Mouse (Mus musculus) thymus, adult 2 months (tissue): ENCODE measurements around the gene Btbd19. TPM values are rescaled to one million over a fixed set of nuclear protein-coding genes. Genes with fewer than 3 reads are reported as not detected.

Experiments
- DNase-seq: peaks from one replicate; pipeline ENCODE4 v3.0.0; 2021
- H3K27ac ChIP-seq: fragments of 200-500 bp; 2 replicates; pipeline ENCODE4 v1.5.1; 2012; ENCODE audit warnings: low read length, control low read depth; ENCODE audit not compliant: control insufficient read depth, insufficient read depth
- H3K27me3 ChIP-seq: fragments of 200-500 bp; 2 replicates; pipeline ENCODE4 v1.6.1; 2012; ENCODE audit warnings: mild to moderate bottlenecking, low read length, moderate library complexity, mixed read lengths; ENCODE audit not compliant: control insufficient read depth, insufficient read depth
- H3K36me3 ChIP-seq: fragments of 200-500 bp; 2 replicates; pipeline ENCODE4 v1.6.1; 2012; ENCODE audit warnings: mild to moderate bottlenecking, low read length, moderate library complexity; ENCODE audit not compliant: control insufficient read depth, insufficient read depth
- H3K4me1 ChIP-seq: fragments of 200-500 bp; replicated peaks from 2 replicates; pipeline ENCODE4 v1.6.1; 2012; ENCODE audit warnings: low read length; ENCODE audit not compliant: control insufficient read depth, insufficient read depth
- H3K4me3 ChIP-seq: fragments of 200-500 bp; 2 replicates; pipeline ENCODE4 v1.5.1; 2012; ENCODE audit warnings: mild to moderate bottlenecking, low read length, control low read depth, moderate library complexity; ENCODE audit not compliant: control insufficient read depth, insufficient read depth
- CTCF ChIP-seq: fragments of 200-500 bp; IDR thresholded peaks from 2 replicates; pipeline ENCODE4 v1.5.1; 2012; ENCODE audit warnings: mild to moderate bottlenecking, control low read depth, low read length, moderate library complexity, borderline replicate concordance; ENCODE audit not compliant: control insufficient read depth, poor library complexity, insufficient read depth; ENCODE audit errors: extremely low read depth
- POLR2A ChIP-seq: fragments of 200-500 bp; IDR thresholded peaks from 2 replicates; pipeline ENCODE4 v1.6.1; 2012; ENCODE audit warnings: mild to moderate bottlenecking, low read length, control low read depth, moderate library complexity; ENCODE audit not compliant: control insufficient read depth, poor library complexity, insufficient read depth; ENCODE audit errors: extremely low read depth
- WGBS: fragments of 180-500 bp; shearing (Covaris S2); methylation state at CpG from one replicate; pipeline ENCODE4 v1.1.7; 2018; 5-methylcytosine and 5-hydroxymethylcytosine counted together
- polyA plus RNA-seq: library from polyadenylated mRNA; depleted of rRNA; stranded (reverse); fragments of >200 nt; gene quantifications from 2 replicates; pipeline ENCODE4 v1.2.3, GENCODE M21; 2012; rRNA removed

The Btbd19 gene
- polyA plus RNA-seq: 18.6 and 20.3 TPM in 2 replicates

DNA sequence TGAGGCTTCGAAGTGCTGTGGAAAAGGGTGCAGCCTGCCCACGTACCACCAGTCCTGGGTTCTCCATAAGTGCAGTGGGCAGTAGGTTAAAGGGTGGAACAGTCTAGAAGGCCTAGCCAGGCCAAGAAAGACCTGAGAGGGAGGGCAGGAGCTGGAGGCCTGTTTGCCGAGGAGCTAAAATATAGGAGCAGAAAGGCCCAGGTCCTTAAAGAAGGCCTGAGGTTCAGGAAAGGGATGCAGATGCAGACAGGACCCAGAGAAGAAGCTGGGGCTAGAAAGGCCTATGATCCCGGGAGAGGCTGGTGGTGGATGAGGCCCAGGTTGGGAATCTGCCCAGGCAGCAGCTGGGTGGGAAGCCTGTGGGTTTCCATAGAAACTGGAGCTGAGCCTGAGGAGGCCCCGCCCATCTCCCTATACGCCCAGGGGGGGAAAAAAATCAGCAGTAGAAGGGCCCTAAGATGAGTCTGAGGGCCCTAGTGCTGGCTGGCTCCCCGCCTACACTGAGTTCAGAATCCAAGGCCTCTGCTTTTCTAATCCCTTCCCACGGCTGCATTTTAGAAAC, at the start of gene Btbd19:
Btbd19 (minus strand) TSS at position 378 of the 562 bp plus-strand sequence.
- WGBS: 67% methylated on average over 8 of the region's 8 CpGs
- TF ChIP-seq POLR2A (no peak), CTCF (no peak)
- Histone ChIP-seq H3K27me3 (no peaks in the 10 kb centered on the region), H3K27ac (peak within 1 kb of the TSS; percentile 86), H3K4me3 (no peak within 1 kb of the TSS), H3K4me1 (peaks cover 30% of the 10 kb centered on the region), H3K36me3 (no peaks in the 10 kb centered on the region)
- no peak for DNase-seq

DNA sequence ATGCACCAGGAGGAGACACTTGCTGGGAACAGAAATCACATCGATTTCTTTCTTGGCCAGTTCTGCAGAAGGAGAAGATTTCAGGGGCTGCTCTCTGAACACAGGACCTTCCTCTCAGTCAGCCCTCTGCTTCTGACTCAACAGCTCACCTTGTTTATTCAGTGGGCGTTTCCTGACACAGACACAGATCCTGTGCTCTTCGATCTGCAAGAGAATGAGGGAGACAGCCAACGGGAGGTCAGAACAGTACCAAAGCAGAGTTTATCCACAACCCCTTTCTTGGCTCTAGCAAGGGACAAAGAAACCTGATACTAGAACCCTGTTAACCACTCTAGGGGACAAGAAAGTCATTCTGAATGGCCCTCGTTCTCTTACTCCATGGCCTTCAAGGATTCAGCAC, 44.4 kb upstream of the Btbd19 start:
- no peaks in the 10 kb centered on the region for H3K4me1 ChIP-seq
- TF ChIP-seq CTCF: no peak
- no peak for TF ChIP-seq POLR2A
- WGBS: 98% methylated on average over 5 of the region's 5 CpGs
- no peak for DNase-seq
- H3K27me3 ChIP-seq: no peaks in the 10 kb centered on the region
- no peak overlapping the region for H3K4me3 ChIP-seq
- no peak overlapping the region for H3K27ac ChIP-seq
- H3K36me3 ChIP-seq: peaks cover 65% of the 10 kb centered on the region

DNA sequence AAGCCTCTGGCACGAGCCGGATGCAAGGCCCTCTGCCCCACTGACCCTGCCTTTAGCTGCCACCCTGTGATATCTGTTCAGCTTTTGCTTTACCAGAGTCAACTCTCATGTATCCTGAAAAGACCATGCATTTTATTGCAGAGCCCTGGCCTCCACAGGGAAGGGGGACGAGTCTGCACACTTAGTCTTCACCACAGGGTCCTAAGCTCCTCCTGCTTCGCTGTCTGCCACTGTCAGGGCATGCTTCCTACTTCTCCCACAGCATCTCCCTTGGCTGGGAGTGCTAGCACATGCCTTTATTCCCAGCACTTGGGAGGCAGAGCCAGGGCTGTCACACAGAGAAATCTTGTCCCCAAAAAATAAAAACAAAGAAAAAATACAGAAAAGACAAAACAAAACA, 35.7 kb upstream of the Btbd19 start:
- Histone ChIP-seq H3K27ac (no peak overlapping the region), H3K27me3 (no peaks in the 10 kb centered on the region), H3K36me3 (peaks cover 42% of the 10 kb centered on the region), H3K4me1 (no peaks in the 10 kb centered on the region), H3K4me3 (no peak overlapping the region)
- WGBS: 93% methylated on average over 4 of the region's 4 CpGs
- TF ChIP-seq POLR2A: no peak
- TF ChIP-seq CTCF: no peak
- DNase-seq: no peak

DNA sequence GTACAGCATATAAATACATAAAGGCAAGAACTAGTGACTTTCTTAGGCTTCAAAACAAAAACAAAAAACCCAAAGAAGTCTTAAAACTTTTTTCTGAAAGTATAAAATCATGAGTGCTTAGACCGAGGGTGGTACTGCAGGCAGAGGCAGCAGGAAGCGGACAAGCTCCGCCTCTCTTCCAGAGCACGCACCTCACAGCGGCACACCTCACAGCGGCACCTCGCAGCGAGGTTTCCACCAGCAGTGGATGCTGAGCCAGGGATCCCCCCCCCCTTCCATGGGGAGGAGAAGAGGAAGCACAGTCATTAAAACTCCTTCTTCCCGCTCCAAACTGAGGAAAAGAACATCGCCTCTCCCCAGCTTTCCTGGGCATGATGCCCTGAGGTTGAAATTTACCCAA, 34.1 kb upstream of the Btbd19 start:
- TF ChIP-seq POLR2A: no peak
- TF ChIP-seq CTCF: no peak
- Histone ChIP-seq H3K4me3 (no peak overlapping the region), H3K27me3 (no peaks in the 10 kb centered on the region), H3K36me3 (peaks cover 30% of the 10 kb centered on the region), H3K27ac (no peak overlapping the region), H3K4me1 (peaks cover 5% of the 10 kb centered on the region)
- DNase-seq: no peak
- WGBS: 95% methylated on average over 10 of the region's 10 CpGs

DNA sequence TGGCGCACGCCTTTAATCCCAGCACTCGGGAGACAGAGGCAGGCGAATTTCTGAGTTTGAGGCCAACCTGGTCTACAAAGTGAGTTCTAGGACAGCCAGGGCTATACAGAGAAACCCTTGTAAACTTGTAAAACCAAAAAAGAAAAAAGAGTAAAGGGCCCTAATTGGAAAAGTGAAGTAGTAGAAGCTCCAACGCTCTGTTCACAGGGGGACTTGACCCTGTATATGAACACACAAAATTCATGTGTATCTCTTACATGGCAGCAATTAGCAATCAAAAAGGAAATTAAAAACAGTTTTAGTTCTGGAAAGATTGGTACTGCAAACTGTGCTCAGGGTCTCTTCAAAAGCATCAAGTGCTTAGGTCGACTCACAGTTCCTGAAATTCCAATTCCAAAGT, 30.8 kb upstream of the Btbd19 start:
- no peak overlapping the region for H3K27ac ChIP-seq
- peaks cover 32% of the 10 kb centered on the region for H3K36me3 ChIP-seq
- H3K27me3 ChIP-seq: no peaks in the 10 kb centered on the region
- WGBS: 35% methylated on average over 6 of the region's 6 CpGs
- H3K4me1 ChIP-seq: peaks cover 5% of the 10 kb centered on the region
- no peak for TF ChIP-seq POLR2A
- TF ChIP-seq CTCF: no peak
- DNase-seq: no peak
- peak overlapping the region; percentile 84 for H3K4me3 ChIP-seq

DNA sequence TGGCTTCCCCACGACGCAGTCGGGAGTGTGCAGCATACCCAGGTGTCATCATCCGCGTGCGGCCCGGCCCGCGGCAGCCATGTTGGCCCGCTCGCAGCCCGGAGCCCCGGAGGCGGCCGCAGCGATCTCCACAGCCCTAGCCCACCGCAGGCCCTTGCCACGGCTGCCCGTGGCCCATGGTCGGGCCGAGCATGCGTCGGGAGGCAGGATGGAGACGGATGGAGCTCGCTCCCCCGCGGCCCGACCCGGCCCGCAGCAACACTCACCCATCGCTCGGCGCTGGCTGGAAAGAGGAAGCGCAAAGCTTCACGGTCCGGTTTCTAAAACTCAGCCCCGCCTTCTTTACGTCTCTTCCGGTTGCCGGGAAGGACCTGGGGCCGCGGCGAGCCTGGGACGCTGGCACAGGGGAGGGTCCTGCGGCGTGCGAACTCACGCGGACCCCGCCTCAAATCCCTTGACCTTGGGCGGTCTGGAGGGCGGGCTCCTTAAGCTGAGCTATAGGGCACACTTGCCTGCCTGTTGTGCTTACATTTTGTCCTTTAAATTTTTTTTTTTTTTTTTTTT, 30.3 kb upstream of the Btbd19 start, which contains the start of gene Rps8:
Rps8 (minus strand) TSS at position 452 of the 564 bp plus-strand sequence.
- H3K36me3 ChIP-seq: peaks cover 32% of the 10 kb centered on the region
- peak; percentile 83 for DNase-seq

More for the DNA sequence above, 30.3 kb upstream of the Btbd19 start, which contains the start of gene Rps8:
- peak within 1 kb of the TSS; percentile 84 for H3K4me3 ChIP-seq
- H3K27me3 ChIP-seq: no peaks in the 10 kb centered on the region
- TF ChIP-seq CTCF: no peak
- peak; percentile 75 for TF ChIP-seq POLR2A
- under 1% methylated on average over 52 of the region's 52 CpGs for WGBS
- no peak within 1 kb of the TSS for H3K27ac ChIP-seq
- peaks cover 5% of the 10 kb centered on the region for H3K4me1 ChIP-seq
